Mouse (Mus musculus) kidney, postnatal 0 days (tissue): ENCODE results near the gene Qk. TPM values are rescaled to one million over a fixed set of nuclear protein-coding genes. Genes with fewer than 3 reads are reported as not detected.

Source experiments
- ATAC-seq: fragments of 200-750 bp; cut with Nextera tagmentation; replicated peaks from 2 replicates; pipeline ENCODE4 v1.8.0; 2017; ENCODE audit warnings: low read depth, moderate number of reproducible peaks, moderate TSS enrichment, moderate library complexity; ENCODE audit not compliant: low FRiP score
- DNase-seq: peaks from one replicate; pipeline ENCODE4 v3.0.0-alpha.2; 2016; ENCODE audit warnings: low spot score
- H3K27ac ChIP-seq: fragments of 300-500 bp; sonication (generic); 2 replicates; pipeline ENCODE4 v1.5.1; 2014; ENCODE audit warnings: mild to moderate bottlenecking
- H3K27me3 ChIP-seq: fragments of 300-500 bp; sonication (generic); 2 replicates; pipeline ENCODE4 v1.6.1; 2014; ENCODE audit warnings: low read length, mixed read lengths; ENCODE audit not compliant: insufficient read depth
- H3K36me3 ChIP-seq: fragments of 300-500 bp; sonication (generic); 2 replicates; pipeline ENCODE4 v1.6.1; 2014; ENCODE audit warnings: low read length, mixed read lengths; ENCODE audit not compliant: insufficient read depth
- H3K4me1 ChIP-seq: fragments of 300-500 bp; sonication (generic); replicated peaks from 2 replicates; pipeline ENCODE4 v1.6.1; 2014; ENCODE audit warnings: antibody characterized with exemption, low read length, mixed read lengths; ENCODE audit not compliant: insufficient read depth
- H3K4me2 ChIP-seq: fragments of 300-500 bp; sonication (generic); 2 replicates; pipeline ENCODE4 v1.6.1; 2014; ENCODE audit warnings: mild to moderate bottlenecking, low read length, moderate library complexity, mixed read lengths
- H3K4me3 ChIP-seq: fragments of 300-500 bp; sonication (generic); replicated peaks from 2 replicates; pipeline ENCODE4 v1.5.1; 2014; ENCODE audit warnings: low read depth, low read length
- H3K9ac ChIP-seq: fragments of 300-500 bp; sonication (generic); 2 replicates; pipeline ENCODE4 v1.6.1; 2014; ENCODE audit warnings: low read depth, low read length
- H3K9me3 ChIP-seq: fragments of 300-500 bp; sonication (generic); replicated peaks from 2 replicates; pipeline ENCODE4 v1.6.1; 2016; ENCODE audit warnings: low read length, inconsistent platforms, mixed read lengths
- CTCF ChIP-seq: IDR thresholded peaks from 2 replicates; pipeline ENCODE4 v1.5.1; 2016; ENCODE audit warnings: antibody characterized with exemption, low read depth, mild to moderate bottlenecking, moderate library complexity
- WGBS: fragments of 180-500 bp; shearing (Covaris S2); extraction: QIAGEN DNeasy Blood & Tissue Kit; methylation state at CpG from one replicate; pipeline ENCODE4 v1.1.7; 2014; 5-methylcytosine and 5-hydroxymethylcytosine counted together
- polyA plus RNA-seq: library from polyadenylated mRNA; unstranded; fragments of >200 nt; fragmentation: Nextera tagmentation; extraction: Ambion mirVana; gene quantifications from 2 replicates; pipeline ENCODE4 v1.2.1, GENCODE M21; 2015

Qk gene
- polyA plus RNA-seq, 1 experiment from 2014 or later: 30.3 TPM

- Histone ChIP-seq H3K27me3 (no peaks in the 10 kb centered on the region), H3K27ac (no peak overlapping the region), H3K4me2 (no peak overlapping the region), H3K4me1 (0 out of 2 replicates have a peak, but pooled peaks cover under 1% of the 10 kb centered on the region), H3K36me3 (no peaks in the 10 kb centered on the region), H3K4me3 (no peak overlapping the region), H3K9ac (no peak overlapping the region), H3K9me3 (no peaks in the 10 kb centered on the region)
- DNase-seq: no peak
- no peak for TF ChIP-seq CTCF
- no peak for ATAC-seq
- WGBS: 92% methylated on average over 9 of the region's 9 CpGs
These were observed 9.0 kb upstream of the Qk start for GRCm38 (mm10) chr17:10328544-10329100.

GRCm38 (mm10) chr17:10327584-10328210 is 8.0 kb upstream of the Qk start:
- no peak for DNase-seq
- H3K27ac ChIP-seq: no peak overlapping the region
- WGBS: 78% methylated on average over 5 of the region's 5 CpGs

GRCm38 (mm10) chr17:10326596-10327045 is 7.0 kb upstream of the Qk start:
- ATAC-seq (peak; percentile 30; the same call in 1 of the 2 replicates), DNase-seq (no peak)
- peaks cover 6% of the 10 kb centered on the region; the same call in 1 of the 2 replicates for H3K4me1 ChIP-seq
- no peaks in the 10 kb centered on the region for H3K27me3 ChIP-seq
- WGBS: 67% methylated on average over 3 of the region's 3 CpGs
- no peak for TF ChIP-seq CTCF
- no peaks in the 10 kb centered on the region for H3K9me3 ChIP-seq
- no peaks in the 10 kb centered on the region for H3K36me3 ChIP-seq
- no peak overlapping the region for H3K4me2 ChIP-seq
- no peak overlapping the region for H3K4me3 ChIP-seq
- no peak overlapping the region for H3K27ac ChIP-seq
- H3K9ac ChIP-seq: no peak overlapping the region

More at GRCm38 (mm10) chr17:10327584-10328210, 8.0 kb upstream of the Qk start:
- Histone ChIP-seq H3K4me1 (0 out of 2 replicates have a peak, but pooled peaks cover 5% of the 10 kb centered on the region), H3K9me3 (no peaks in the 10 kb centered on the region), H3K4me3 (no peak overlapping the region), H3K27me3 (no peaks in the 10 kb centered on the region), H3K9ac (no peak overlapping the region), H3K36me3 (no peaks in the 10 kb centered on the region), H3K4me2 (no peak overlapping the region)
- TF ChIP-seq CTCF: no peak
- ATAC-seq: no peak

GRCm38 (mm10) chr17:10325921-10326320 is 6.3 kb upstream of the Qk start:
- TF ChIP-seq CTCF: no peak
- no peaks in the 10 kb centered on the region for H3K36me3 ChIP-seq
- ATAC-seq: no peak
- no peak overlapping the region for H3K4me2 ChIP-seq
- 95% methylated on average over 4 of the region's 4 CpGs for WGBS
- no peaks in the 10 kb centered on the region for H3K27me3 ChIP-seq
- peaks cover 9% of the 10 kb centered on the region; the same call in 1 of the 2 replicates for H3K4me1 ChIP-seq
- no peak for DNase-seq
- H3K4me3 ChIP-seq: no peak overlapping the region
- no peaks in the 10 kb centered on the region for H3K9me3 ChIP-seq
- H3K9ac ChIP-seq: no peak overlapping the region
- H3K27ac ChIP-seq: no peak overlapping the region

- peak overlapping the region; percentile 31; the same call in 1 of the 2 replicates for H3K4me2 ChIP-seq
- H3K4me1 ChIP-seq: peaks cover 9% of the 10 kb centered on the region; the same call in 1 of the 2 replicates
- ATAC-seq (no peak), DNase-seq (no peak)
- H3K27me3 ChIP-seq: no peaks in the 10 kb centered on the region
- no peak overlapping the region for H3K4me3 ChIP-seq
- H3K9me3 ChIP-seq: no peaks in the 10 kb centered on the region
- no peak overlapping the region for H3K27ac ChIP-seq
- H3K9ac ChIP-seq: no peak overlapping the region
- no peaks in the 10 kb centered on the region for H3K36me3 ChIP-seq
- TF ChIP-seq CTCF: no peak
- WGBS: 73% methylated on average over 4 of the region's 4 CpGs
These were observed 2.1 kb upstream of the Qk start for GRCm38 (mm10) chr17:10321754-10322153.

- no peak for TF ChIP-seq CTCF
- H3K9me3 ChIP-seq: no peaks in the 10 kb centered on the region
- H3K27me3 ChIP-seq: no peaks in the 10 kb centered on the region
- H3K27ac ChIP-seq: no peak overlapping the region
- DNase-seq (no peak), ATAC-seq (no peak)
- H3K4me1 ChIP-seq: peaks cover 9% of the 10 kb centered on the region; the same call in 1 of the 2 replicates
- peak overlapping the region; percentile 31; the same call in 1 of the 2 replicates for H3K4me2 ChIP-seq
- H3K36me3 ChIP-seq: no peaks in the 10 kb centered on the region
- 33% methylated on average over 1 of the region's 1 CpGs for WGBS
- H3K4me3 ChIP-seq: no peak overlapping the region
- no peak overlapping the region for H3K9ac ChIP-seq
These were observed 1.4 kb upstream of the Qk start for GRCm38 (mm10) chr17:10321092-10321491.
